Mouse (Mus musculus) skeletal muscle tissue, adult 2 months (tissue): ENCODE results near the gene Tada2a.

Experiments used
- DNase-seq: peaks from one replicate; pipeline ENCODE4 v3.0.0-alpha.2; 2012; ENCODE audit warnings: low read depth, low spot score

Tada2a gene

GRCm38 (mm10) chr11:84128943-84129798 is at the start of gene Tada2a, which contains the start of gene Acaca:
Gene Tada2a, minus strand, starts transcription at chr11:84129600.
Gene Acaca, plus strand, starts transcription at chr11:84129672.
- DNase-seq, result peak; percentile 71

DNA sequence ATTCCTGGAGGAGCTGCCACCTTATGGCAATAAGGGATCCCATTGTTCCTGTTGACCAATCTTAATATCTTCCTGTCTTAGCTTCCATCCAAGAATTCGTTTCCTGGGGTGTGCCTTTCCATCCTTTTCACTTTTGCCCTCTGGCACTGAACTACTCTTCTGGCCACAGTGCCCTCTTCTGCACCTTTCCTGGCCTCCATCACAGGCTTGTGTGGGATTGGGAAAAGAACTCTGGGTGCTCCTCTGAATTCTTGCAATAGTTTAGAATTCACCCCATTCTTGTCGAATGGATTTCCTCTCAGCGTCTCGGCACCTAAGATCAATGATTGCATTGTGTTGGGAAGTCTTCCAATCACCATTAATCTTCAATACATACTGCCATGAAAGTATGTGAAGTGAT is 49.2 kb upstream of the Tada2a start:
- DNase-seq, result no peak

DNA sequence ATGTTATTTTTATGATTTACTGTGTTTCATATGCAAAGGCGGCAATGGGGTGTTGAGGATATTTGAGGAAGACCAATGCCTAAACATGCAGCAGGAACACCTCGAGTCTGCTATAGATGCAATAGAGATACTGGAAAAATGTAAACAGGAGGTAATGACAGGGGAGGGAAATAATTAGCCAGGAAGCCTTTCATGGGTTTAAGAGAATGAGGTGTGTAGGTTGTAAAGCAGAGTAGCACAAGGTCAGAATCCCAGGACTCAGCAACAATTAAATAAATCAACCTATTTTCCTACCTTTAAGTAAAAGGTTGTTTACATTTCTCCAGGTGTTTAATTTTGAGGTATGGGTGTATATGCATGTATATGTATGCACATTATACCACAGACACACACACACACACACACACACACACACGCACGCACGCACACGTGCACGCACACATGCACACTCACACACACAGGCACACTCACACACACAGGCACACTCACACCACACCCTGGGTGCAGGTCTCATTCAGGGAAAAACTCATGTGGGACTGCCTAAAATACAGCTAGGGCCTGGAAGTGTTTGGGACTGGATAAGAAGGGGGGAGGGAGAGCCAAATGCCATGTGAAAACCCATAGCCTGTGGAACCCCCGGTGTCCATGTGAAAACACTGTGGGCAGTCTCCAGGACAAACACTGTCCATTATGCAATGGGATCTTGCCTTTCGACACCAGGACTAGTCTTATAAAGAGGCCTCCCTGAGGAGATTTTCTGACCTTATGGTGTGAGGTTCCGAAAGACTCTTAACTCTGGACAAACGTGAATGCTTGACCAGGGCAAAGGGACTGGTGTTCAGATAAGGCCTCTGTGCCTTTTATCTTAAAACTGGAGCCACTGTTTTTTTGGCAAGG is 43.4 kb upstream of the Tada2a start:
- DNase-seq, result no peak

GRCm38 (mm10) chr11:84168701-84169288 is 39.4 kb upstream of the Tada2a start:
- DNase-seq, result peak; percentile 42

DNA sequence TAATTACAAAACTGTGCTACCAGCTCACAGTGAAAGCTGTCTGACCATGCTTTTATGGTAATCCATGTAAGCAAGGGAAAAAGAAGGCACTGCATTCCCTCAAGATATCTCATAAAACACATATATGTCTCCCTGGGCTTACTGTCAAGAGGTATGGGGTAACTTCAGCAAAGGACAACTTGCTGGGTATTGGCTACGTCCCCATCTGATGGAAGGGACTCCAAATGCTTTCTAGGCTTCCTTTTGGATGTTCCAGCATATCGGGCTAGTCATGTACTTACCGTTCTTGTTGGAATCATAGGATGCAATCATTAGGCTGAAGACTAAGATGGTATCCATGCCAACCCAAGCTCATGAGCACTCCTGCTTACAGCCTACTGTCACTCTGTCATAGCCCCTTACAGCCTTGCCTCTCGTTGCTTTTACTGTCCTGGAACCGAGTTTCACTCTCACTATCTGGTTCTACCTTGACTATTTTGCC is 37.7 kb upstream of the Tada2a start, which contains the start of gene Gm11437:
Gene Gm11437 (minus strand): TSS at position 431 of the 481 bp plus-strand sequence.
- no peak for DNase-seq

DNA sequence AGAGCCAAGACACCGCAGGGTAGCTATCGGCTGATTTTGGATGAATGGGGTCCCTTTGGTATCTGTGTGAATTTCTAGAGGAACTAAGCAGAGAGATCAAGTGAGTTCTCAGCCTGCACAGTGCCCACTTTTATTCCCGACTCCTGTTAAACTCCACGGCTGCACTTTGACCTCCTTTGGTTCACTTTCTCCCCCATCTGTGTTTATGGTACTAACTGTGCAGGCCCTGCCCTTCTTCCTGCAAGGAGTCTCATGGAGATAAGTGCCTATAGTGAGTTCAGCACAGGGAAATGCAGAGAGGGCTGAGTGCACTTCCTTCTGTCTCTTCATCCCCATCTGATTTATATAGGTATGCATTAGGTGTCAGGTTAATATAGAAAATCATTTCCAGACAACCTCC is 35.2 kb upstream of the Tada2a start:
- DNase-seq, result no peak

DNA sequence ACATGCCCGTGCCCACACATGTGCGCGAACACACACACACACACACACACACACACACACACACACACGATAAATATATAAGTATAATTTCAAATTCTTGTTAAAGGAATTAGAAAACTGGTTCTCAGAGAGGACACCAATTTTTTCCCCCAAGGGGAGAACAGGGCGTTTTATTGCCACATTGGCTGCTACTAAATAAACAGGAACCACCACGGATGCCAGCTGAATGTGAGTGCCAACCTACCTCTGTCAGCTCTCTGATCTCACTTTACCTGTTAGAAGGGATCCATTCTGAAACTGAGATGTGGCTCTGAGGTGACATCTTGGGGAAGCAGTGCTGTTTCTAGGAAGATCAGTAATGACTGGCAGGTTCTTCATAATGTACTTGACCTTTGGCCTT is 34.7 kb upstream of the Tada2a start:
- DNase-seq, result no peak

DNA sequence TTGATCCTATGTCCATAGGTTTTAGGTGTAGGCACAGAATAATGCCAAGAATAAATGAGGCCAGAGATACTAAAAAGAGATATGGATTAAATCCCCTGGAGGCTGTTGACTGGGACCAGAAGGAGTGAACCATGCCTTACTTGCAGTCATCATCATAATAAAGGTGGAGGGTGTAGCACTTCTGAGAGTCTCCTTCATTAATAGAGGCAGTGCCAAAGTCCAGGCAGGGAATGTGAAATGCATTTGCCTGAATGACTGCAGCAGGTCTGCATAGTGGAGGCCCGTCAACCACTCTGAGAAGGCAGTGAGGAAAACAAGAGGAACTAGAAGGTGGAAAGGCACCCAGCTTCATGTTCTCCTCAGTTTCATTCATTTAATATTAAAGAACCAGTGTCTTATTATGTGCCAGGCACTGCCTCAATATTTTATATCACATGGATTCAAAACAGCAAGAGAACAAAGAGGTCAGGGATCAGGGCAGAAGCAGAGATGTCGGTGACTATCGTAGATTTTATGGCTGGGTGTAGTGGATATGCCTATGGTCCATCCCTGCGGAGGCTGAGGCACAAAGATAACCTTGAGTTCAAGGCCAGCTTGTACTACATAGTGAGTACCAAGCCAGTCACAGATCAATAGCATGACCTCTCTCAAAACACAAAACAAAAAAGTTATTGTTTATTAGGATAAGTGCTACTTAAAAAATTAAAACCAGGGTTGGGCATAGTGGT is 27.3 kb upstream of the Tada2a start:
- no peak for DNase-seq

- DNase-seq, result no peak
These were observed 21.5 kb upstream of the Tada2a start for GRCm38 (mm10) chr11:84150884-84151283.

DNA sequence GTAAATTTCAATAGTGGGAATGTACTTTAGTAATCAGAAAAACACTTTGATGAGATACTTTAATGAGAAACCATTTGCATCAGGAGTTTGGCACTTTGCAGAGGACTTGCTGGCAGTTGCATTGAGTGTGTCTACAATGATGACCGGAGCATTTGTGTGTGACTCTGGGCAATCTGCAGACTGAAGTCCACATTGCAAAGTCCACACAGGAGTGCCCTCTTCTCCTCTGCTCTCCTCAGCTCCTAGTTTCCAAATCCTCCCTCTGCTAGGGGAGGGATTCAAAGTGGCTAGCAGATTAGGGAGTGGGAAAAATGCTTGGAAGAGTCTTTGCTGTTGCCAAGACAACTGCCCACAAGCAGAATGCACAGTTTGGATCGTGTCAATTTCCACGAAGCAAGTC is 16.7 kb upstream of the Tada2a start:
- no peak for DNase-seq

DNA sequence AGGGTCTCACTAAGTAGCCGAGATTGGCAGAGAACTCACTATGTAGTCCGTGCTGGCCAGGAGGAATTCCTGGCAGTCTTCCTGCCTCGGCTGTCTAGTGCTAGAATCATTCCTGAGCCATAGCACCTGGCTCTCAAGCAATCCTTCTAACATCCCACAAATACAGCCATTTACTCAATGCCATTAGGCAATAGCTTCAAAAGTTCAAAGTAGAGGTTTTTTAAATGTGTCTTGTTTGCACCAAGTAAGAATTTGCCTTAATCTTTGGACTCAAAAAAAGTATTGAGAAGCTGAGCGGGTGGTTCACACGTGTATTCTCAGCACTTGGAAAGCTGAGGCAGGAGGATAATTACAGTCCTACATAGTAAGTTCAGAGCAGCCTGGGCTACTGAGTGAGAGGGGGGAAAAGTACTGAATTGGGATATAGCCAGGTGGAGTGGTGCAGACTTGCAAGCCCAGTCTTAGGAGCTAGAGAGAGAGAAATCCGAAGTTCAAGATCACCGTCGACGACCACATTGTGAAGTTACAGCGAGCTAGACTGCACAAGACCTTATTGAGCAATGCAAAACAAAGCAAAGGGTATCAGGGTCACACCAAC is 15.9 kb upstream of the Tada2a start:
- no peak for DNase-seq

DNA sequence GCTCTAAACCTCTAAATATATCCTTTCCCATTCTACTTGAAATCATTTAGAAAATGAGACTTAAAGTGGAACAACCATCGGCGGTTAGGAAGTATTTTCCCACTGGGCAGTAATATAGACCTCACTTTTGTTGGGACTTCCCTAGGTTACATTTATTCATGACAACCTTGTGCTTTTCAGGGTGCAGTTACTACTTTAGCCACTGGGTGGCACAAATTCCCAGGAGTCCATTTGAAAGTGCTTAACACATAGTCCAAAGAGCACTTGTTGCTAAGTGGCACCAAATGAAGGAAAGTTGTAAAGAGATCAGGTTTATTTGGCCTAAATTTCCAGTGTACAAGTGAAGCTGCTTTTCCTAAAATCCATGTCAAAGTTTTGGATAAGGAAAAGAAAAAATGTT is 12.4 kb upstream of the Tada2a start:
- DNase-seq, result peak; percentile 24

GRCm38 (mm10) chr11:84136453-84136852 is 7.1 kb upstream of the Tada2a start:
- no peak for DNase-seq

DNA sequence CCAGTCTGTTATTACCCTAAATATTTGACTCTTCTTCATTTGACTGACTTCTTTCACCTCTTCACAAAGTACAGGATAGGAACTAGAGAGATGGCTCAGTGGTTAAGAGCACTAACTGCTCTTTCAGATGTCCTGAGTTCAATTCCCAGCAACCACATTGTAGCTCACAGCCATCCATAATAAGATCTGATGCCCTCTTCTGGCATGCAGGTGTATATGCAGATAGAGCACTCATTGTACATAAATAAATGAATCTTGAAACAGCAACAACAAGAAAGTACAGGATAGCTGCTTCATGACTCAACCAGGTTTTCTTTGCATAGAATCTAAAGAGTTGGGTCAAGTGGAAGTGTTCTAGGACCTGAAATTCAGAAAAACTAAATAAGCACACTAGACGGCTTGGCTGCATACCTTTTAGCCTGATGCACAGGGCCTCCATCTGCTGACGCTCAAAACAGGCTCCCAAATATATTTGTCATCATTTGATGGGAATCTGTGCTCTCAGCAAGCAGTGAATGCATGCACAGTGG is 5.0 kb upstream of the Tada2a start:
- no peak for DNase-seq

DNA sequence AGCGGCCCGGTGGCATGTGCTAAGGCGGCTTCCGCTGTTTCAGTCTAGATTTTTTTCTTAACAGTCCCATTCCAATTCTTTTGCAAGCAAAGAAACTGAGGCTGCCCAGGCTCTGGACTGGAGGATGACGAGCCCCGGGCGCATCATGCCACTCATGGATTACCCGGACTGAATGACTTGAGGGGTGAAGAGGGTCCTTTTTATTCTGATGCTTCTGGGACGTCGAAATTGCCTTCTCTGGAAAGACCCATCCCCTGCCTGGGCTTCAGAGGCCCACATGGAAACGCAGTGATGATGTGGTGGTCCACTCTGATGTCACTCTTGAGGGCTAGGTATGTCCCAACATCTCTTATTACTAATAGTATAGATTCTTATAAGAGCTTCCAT is 392 bp upstream of the Tada2a start:
- DNase-seq, result no peak

DNA sequence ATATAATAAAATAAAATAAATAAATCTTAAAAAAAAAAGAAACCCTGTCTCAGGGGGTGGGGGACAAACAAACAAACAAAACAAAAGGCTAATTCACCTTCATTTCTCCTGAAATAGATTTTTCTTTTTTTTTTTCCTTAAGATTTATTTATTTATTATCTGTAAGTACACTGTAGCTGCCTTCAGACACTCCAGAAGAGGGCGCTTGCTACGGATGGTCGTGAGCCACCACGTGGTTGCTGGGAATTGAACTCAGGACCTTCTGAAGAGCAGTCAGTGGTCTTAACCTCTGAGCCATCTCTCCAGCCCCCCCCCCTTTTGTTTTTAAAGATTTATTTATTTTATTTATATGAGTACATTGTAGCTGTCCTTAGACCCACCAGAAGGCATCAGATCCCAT is 1.4 kb downstream of the Tada2a start:
- no peak for DNase-seq

GRCm38 (mm10) chr11:84121051-84121956 is 8.1 kb downstream of the Tada2a start:
- no peak for DNase-seq

DNA sequence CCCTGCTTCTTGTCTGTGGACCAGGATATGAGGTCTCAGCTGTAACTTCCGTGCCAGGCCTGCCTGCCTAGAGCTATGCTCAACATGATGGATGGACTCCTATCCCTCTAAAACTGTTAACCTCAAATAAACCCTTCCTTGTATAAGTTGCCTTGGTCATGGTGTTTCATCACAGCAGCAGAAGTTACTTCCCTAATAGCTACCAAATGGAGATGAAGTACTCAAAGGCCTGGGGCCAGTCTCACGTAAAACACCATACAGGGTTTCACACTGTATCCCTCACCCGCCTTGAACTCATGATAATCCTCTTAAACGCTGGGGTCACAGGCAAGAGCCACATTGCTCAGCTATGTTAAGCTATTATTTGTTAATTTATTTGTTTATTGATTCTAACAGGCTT is 12.0 kb downstream of the Tada2a start:
- no peak for DNase-seq

- no peak for DNase-seq
These were observed 13.2 kb downstream of the Tada2a start for GRCm38 (mm10) chr11:84116221-84116620.

- peak; percentile 64 for DNase-seq
These were observed 13.8 kb downstream of the Tada2a start for GRCm38 (mm10) chr11:84115646-84116045.
